In genomic region chr1:159977786-159978185, GRCm38 (mm10) we compare ENCODE assay signal across 12 mouse cellular contexts.
A peak's percentile ranks its signal among the peaks of the same experiment; 100 is the strongest.
DNase-seq lines count a peak whose midpoint lies in the region; ATAC-seq and TF ChIP-seq lines count a peak whose summit lies in the region.
"Had no signal": no experiment of that assay in that cellular context is flagged by ENCODE, and none has a peak within 500 bp of the region (broad histone marks: within the 10 kb centered on the region; RNA-seq: fewer than 3 reads in every experiment).

No protein-coding gene starts in this region.

- TF ChIP-seq CTCF in lung, adult 2 months (IDR thresholded peaks at IDR 0.05; ENCODE audit: insufficient read depth, low read length): no peak
- no peak for TF ChIP-seq CTCF in brain, embryonic 14.5 days (IDR thresholded peaks at IDR 0.05; ENCODE audit: borderline replicate concordance, extremely low read depth, insufficient read depth, insufficient read length)

- H3K27ac ChIP-seq in heart, embryonic 15.5 days: peak overlapping the region; percentile 11; the same call in 1 of the 2 replicates
- no peak overlapping the region for H3K27ac ChIP-seq in hindbrain, embryonic 12.5 days
- no peak overlapping the region for H3K27ac ChIP-seq in hindbrain, embryonic 16.5 days (ENCODE audit: low read depth, low read length)
- H3K27ac ChIP-seq: neural tube, embryonic 12.5 days had no signal

- H3K4me1 ChIP-seq in lung, adult 2 months (ENCODE audit: control insufficient read depth, insufficient read depth, low read length): no peaks in the 10 kb centered on the region
- no peaks in the 10 kb centered on the region; the same call in 1 of the 2 replicates for H3K4me1 ChIP-seq in heart, embryonic 15.5 days (replicated peaks)
- no peaks in the 10 kb centered on the region for H3K4me1 ChIP-seq in hindbrain, embryonic 12.5 days
- H3K4me1 ChIP-seq in hindbrain, embryonic 16.5 days (ENCODE audit: control insufficient read depth, insufficient read depth, low read depth, low read length): no peaks in the 10 kb centered on the region
- H3K4me1 ChIP-seq: megakaryocyte, embryonic 14.5 days; neural tube, embryonic 12.5 days had no signal

- H3K4me3 ChIP-seq in lung, adult 2 months (replicated peaks; ENCODE audit: extremely low read depth, low read depth, low read length): no peak overlapping the region
- H3K4me3 ChIP-seq in heart, embryonic 15.5 days: no peak overlapping the region
- H3K4me3 ChIP-seq in hindbrain, embryonic 12.5 days: no peak overlapping the region
- H3K4me3 ChIP-seq in hindbrain, embryonic 16.5 days (ENCODE audit: low read length): no peak overlapping the region
- H3K4me3 ChIP-seq: megakaryocyte, embryonic 14.5 days; neural tube, embryonic 12.5 days had no signal

- no peak for TF ChIP-seq POLR2A in lung, adult 2 months (IDR thresholded peaks at IDR 0.05; ENCODE audit: borderline replicate concordance, extremely low read depth, low read depth, low read length)
- TF ChIP-seq POLR2A in brain, embryonic 14.5 days (IDR thresholded peaks at IDR 0.05; ENCODE audit: borderline replicate concordance, extremely low read depth, insufficient read depth, insufficient read length, poor library complexity, severe bottlenecking): no peak

- peak; percentile 55; the same call in 1 of the 2 replicates for ATAC-seq in heart, embryonic 15.5 days (replicated peaks; ENCODE audit: insufficient number of reproducible peaks, insufficient read depth, low FRiP score, low read depth)
- no peak for ATAC-seq in hindbrain, embryonic 12.5 days (ENCODE audit: low FRiP score)
- ATAC-seq in hindbrain, embryonic 16.5 days: no peak

- no peak overlapping the region for H3K4me2 ChIP-seq in heart, embryonic 15.5 days
- H3K4me2 ChIP-seq in hindbrain, embryonic 12.5 days (replicated peaks): no peak overlapping the region
- H3K4me2 ChIP-seq in hindbrain, embryonic 16.5 days (ENCODE audit: low read length): no peak overlapping the region
- H3K4me2 ChIP-seq: neural tube, embryonic 12.5 days had no signal

- WGBS in lung, adult 2 months: 49% methylated on average over 2 of the region's 2 CpGs
- 26% methylated on average over 2 of the region's 2 CpGs for WGBS in heart, embryonic 15.5 days
- 74% methylated on average over 2 of the region's 2 CpGs for WGBS in hindbrain, embryonic 12.5 days
- WGBS in hindbrain, embryonic 16.5 days: 43% methylated on average over 2 of the region's 2 CpGs

- H3K9ac ChIP-seq in heart, embryonic 15.5 days: no peak overlapping the region
- H3K9ac ChIP-seq in hindbrain, embryonic 12.5 days: no peak overlapping the region
- no peak overlapping the region for H3K9ac ChIP-seq in hindbrain, embryonic 16.5 days (ENCODE audit: low read depth, low read length)
- H3K9ac ChIP-seq: neural tube, embryonic 12.5 days had no signal

- no peaks in the 10 kb centered on the region for H3K9me3 ChIP-seq in heart, embryonic 15.5 days (replicated peaks)
- no peaks in the 10 kb centered on the region for H3K9me3 ChIP-seq in hindbrain, embryonic 12.5 days (replicated peaks)
- H3K9me3 ChIP-seq in hindbrain, embryonic 16.5 days (ENCODE audit: control insufficient read depth, low read length): no peaks in the 10 kb centered on the region; the same call in 1 of the 2 replicates
- H3K9me3 ChIP-seq: neural tube, embryonic 12.5 days had no signal

- no peaks in the 10 kb centered on the region for H3K36me3 ChIP-seq in heart, embryonic 15.5 days
- no peaks in the 10 kb centered on the region for H3K36me3 ChIP-seq in hindbrain, embryonic 12.5 days
- no peaks in the 10 kb centered on the region for H3K36me3 ChIP-seq in hindbrain, embryonic 16.5 days (ENCODE audit: control insufficient read depth, insufficient read depth, low read length)
- H3K36me3 ChIP-seq: neural tube, embryonic 12.5 days had no signal

- peak; percentile 21 for DNase-seq in lung, postnatal 14 days
- no peak for DNase-seq in lung, adult 2 months
- DNase-seq in brain, embryonic 14.5 days (ENCODE audit: low read depth): peak; percentile 4
- DNase-seq in lung, postnatal 36 days: peak; percentile 40
- no peak for DNase-seq in thymus, postnatal 0 days (ENCODE audit: low spot score)
- DNase-seq: cerebellum, postnatal 36 days; thymus, postnatal 36 days had no signal

- H3K27me3 ChIP-seq in heart, embryonic 15.5 days: no peaks in the 10 kb centered on the region
- no peaks in the 10 kb centered on the region for H3K27me3 ChIP-seq in hindbrain, embryonic 12.5 days
- H3K27me3 ChIP-seq in hindbrain, embryonic 16.5 days (replicated peaks; ENCODE audit: control insufficient read depth, insufficient read depth, low read length): no peaks in the 10 kb centered on the region
- H3K27me3 ChIP-seq: neural tube, embryonic 12.5 days had no signal

Comparison
In these comparisons a context has a peak if more than half of its experiments do, and no peak if none do; other contexts are left out.
1. DNase-seq: peak in lung, postnatal 14 days (single experiment), brain, embryonic 14.5 days (single experiment) and lung, postnatal 36 days (single experiment); none in lung, adult 2 months (single experiment) and thymus, postnatal 0 days (single experiment).